Mouse (Mus musculus) ES-Bruce4 (cell line): ENCODE results near the gene Sephs1.

Experiments used
- CTCF ChIP-seq: IDR thresholded peaks from one replicate; pipeline ENCODE4 v1.8.1; 2011; ENCODE audit warnings: low read depth, low read length
- EP300 ChIP-seq: IDR thresholded peaks from 2 replicates; pipeline ENCODE4 v1.6.1; 2011; ENCODE audit warnings: low read depth, low read length; ENCODE audit not compliant: insufficient read depth
- POLR2A ChIP-seq: IDR thresholded peaks from one replicate; pipeline ENCODE4 v1.8.1; 2011; ENCODE audit warnings: low read length; ENCODE audit not compliant: insufficient read depth

DNA sequence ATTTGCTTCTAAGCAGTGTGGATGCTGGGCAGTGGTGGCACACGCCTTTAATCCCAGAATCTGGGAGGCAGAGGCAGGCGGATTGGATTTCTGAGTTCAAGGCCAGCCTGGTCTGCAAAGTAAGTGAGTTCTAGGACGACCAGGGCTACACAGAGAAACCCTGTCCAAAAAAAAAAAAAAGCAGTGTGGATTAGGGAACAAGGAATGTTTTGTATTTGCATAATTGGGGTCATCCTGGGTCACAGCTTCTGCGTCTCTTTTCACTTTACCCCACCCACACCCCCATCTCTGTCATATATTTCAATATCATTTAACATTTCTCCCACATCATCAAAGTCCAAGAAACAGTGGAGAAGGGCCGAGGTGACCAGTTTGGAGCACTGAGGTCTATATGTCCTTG lies 39.7 kb downstream of the Sephs1 start:
- TF ChIP-seq CTCF (no peak), POLR2A (no peak), EP300 (no peak)
